Mouse (Mus musculus) monocyte, adult 2 months (primary cell): ENCODE results near the gene Klhdc3.

ENCODE experiments used
- DNase-seq, 2 experiments: peaks; one replicate each; pipeline ENCODE4 v3.0.0; 2022; ENCODE audit warnings: low spot score in 2 of 2, low read depth in 1 of 2

The Klhdc3 gene

GRCm38 (mm10) chr17:46628471-46628790, 52.3 kb downstream of the Klhdc3 start:
- DNase-seq, result no peak

GRCm38 (mm10) chr17:46627409-46627808, 53.3 kb downstream of the Klhdc3 start:
- no peak for DNase-seq

GRCm38 (mm10) chr17:46624598-46624997, 56.1 kb downstream of the Klhdc3 start:
- DNase-seq, result no peak
